Mouse (Mus musculus): ENCODE measurements around the gene Usf1.

Gene Usf1

GRCm38 (mm10) chr1:171452923-171453322 is 41.8 kb downstream of the Usf1 start:
- DNase-seq (ENCODE audit: low spot score in 2 of 2): no peak

GRCm38 (mm10) chr1:171454926-171455325 is 43.8 kb downstream of the Usf1 start:
- no peak for DNase-seq (ENCODE audit: low spot score in 2 of 2)

- DNase-seq (ENCODE audit: low spot score in 2 of 2): no peak
Measured at GRCm38 (mm10) chr1:171457568-171457967, 46.5 kb downstream of the Usf1 start.

- DNase-seq (ENCODE audit: low spot score in 2 of 2): peak in 1 of 2 experiments; percentile 7
Measured at GRCm38 (mm10) chr1:171459791-171460190, 48.7 kb downstream of the Usf1 start.

- no peak for DNase-seq (ENCODE audit: low spot score in 2 of 2)
Measured at GRCm38 (mm10) chr1:171460551-171461503, 49.7 kb downstream of the Usf1 start.

GRCm38 (mm10) chr1:171463133-171463532 is 52.0 kb downstream of the Usf1 start:
- DNase-seq (ENCODE audit: low spot score in 2 of 2): no peak

GRCm38 (mm10) chr1:171465749-171466412 is 54.8 kb downstream of the Usf1 start:
- DNase-seq (ENCODE audit: low spot score in 2 of 2): no peak

GRCm38 (mm10) chr1:171466565-171466964 is 55.5 kb downstream of the Usf1 start:
- DNase-seq (ENCODE audit: low spot score in 2 of 2): no peak

Measured in cerebellum, postnatal 4 days (tissue).